Mouse (Mus musculus): ENCODE measurements at regions not wholly inside any gene's neighbourhood (a gene's known extent, or its start where the extent isn't known, plus 50 kb on each side); places are given as distances from the start of the nearest gene placed in this dataset.

GRCm38 (mm10) chr7:125393228-125393627 is 51.2 kb upstream of the Kdm8 start:
- in situ Hi-C loops (cut with MseI, MboI): no loop called here

GRCm38 (mm10) chr7:125393654-125394346 is 50.7 kb upstream of the Kdm8 start:
- in situ Hi-C loops (cut with MseI, MboI): no loop called here

Measured in mouse trophoblast stem cell (cell line).